Mouse (Mus musculus) megakaryocyte-erythroid progenitor cell, adult 5-6 weeks (primary cell): ENCODE data around the gene Ddr1. TPM values are rescaled to one million over a fixed set of nuclear protein-coding genes. Genes with fewer than 3 reads are reported as not detected.

Experiments used
- ATAC-seq: replicated peaks from 2 replicates; pipeline ENCODE4 v1.8.0; 2016; ENCODE audit warnings: mild to moderate bottlenecking, inconsistent platforms; ENCODE audit not compliant: severe bottlenecking, poor library complexity, low FRiP score, low TSS enrichment
- total RNA-seq, 2 experiments: library from RNA; stranded (forward) in 1 of 2; stranded (reverse) in 1 of 2; fragments of 200-1000, 215-1000 nt in 1 of 2; fragments of >200 nt in 1 of 2; fragmentation: Nextera tagmentation in 1 of 2; gene quantifications; 2 replicates each; pipeline ENCODE4 v1.2.3; 2014 to 2017

Gene Ddr1
- total RNA-seq, 2 experiments from 2014 or later: not detected

DNA sequence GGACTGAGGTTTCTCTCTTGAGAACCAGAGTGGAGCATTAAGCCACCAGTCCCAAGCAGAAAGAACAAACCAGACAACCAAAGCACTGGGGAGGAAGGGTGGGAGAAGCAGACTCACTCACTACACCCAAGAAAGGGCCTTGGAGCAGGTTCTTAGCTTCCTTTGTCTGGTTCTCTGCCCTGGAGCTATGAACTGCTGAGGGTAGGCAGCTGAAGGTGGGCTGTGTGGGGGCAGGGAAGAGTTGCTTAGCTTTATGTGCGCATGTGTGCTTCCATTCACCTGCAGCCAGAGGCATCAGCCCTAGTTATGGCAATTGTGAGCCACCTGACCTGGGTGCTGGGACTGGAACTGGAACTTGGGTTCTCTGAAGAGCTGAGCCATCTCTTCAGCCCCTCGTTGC is 51.3 kb downstream of the Ddr1 start:
- no peak for ATAC-seq

DNA sequence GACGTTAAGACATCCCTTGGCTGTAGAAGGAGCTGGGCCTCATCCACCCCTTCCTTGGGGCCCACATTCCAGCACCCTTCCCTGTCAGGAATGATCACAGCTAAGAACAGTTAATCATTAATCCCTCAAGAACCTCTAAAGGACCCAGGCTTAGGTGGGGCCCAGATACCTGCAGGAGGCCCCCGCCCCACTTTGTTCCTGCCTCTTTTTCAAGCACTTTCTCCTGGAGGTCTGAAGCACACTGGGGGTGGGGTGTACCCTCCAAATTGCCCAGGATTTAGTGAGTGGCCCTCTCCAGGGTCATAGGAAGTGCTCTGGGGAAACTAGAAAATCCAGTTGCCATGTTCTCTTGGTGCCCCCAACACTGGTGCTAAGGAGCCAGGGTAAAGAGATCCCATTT is 55.0 kb downstream of the Ddr1 start:
- ATAC-seq: no peak

DNA sequence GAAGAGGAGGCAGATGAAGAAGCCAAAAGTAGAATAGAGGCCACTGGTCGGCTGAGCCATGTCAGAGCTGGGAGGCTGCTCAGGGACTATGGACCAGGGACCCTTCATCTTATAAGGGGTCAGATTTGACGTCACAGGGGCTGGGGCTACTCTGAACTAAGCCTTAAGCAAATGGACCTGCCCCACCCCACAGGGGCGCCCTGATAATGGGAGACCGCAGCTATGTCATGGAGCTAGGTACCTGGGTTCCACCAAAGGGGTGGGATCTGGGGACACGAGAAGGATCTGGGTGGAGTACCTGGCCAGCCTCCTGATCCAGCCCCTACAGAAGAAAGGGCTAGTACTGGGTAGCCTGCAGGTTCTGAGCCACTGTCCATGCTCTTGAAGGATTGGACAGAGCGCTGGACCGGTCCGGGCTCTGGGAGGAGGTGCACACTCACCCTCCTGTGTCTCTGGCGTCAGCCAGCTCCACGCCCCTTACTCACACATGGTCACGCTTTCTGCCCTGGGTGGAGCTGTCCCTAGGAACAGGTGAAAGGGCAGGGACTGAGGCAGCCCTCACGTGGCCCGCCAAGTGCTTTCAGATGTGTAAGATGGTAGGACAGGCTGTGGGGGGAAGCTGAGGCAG is 60.7 kb downstream of the Ddr1 start, which contains the start of gene Mucl3:
Gene Mucl3 (minus strand): TSS at position 87 of the 628 bp plus-strand sequence.
- no peak for ATAC-seq

DNA sequence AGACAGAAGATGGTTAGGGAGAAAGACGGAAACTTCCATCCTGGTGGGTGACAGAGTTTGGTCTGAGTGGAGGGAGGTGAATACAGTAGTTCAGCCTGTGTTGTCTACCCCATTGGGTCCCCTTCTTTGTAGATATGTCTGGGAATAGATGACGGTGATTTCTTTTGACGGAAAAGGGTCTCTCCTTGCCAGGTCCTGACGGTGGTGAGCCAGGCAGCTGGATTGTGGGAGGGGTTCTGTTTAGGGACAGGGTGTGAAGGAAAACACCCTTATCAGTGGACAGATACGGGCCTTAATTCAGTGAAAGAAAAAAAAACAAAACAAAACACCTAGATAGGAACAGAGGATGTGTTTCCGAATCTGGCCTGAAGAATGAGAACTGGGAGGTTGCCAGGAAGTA is 65.1 kb downstream of the Ddr1 start:
- no peak for ATAC-seq

DNA sequence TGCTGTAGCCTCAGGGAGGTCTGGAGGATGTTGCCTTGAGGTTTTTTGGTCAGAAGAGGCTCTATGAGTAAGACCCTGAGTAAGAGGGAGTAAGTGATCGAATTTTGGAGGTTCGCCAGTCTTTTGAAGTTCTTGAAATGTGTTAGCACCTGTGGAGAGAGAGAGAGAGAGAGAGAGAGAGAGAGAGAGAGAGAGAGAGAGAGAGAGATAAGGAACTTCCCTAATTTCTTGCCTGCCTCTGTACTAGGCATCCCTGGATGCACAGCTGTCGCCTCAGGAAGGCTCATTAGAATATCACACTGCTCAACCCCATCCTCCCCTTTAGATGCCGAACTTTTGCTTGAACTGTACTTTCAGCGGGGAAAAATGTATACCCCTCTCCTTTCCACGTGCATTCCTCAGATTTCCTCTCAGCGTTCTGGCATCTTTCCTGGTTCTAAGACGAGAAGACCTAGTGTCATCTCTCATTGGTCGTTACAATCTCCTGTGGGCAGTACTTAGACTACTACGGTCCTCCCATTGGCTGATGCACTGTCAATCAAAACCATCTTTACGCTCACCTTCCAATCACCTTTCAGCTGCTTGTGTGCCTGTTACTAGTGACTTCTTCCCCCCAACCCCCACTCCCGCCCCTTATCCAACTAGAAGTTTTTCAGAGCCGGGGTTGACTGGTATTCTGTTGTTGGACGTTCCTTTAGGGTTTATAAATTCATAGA is 65.8 kb downstream of the Ddr1 start:
- ATAC-seq: no peak

DNA sequence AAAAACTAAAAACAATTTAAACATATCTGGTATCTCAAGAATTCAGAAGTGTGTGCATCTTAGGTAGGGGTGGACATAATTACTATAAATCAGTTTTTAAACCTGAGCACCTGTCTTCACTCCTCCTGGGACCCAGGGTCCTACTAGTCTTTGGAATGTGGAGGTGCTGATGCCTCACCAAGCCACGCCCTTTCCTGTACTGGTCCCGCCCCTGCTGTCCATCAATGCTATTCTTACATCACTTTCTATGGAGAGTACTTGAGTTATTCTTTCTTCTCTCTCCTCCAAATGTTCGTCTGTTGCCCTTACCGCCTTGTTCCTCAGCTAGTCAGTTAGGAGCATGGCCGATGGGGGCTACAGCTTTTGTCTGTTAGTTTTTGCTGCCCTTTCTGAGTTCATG is 68.1 kb downstream of the Ddr1 start:
- 0 out of 2 replicates have a peak, but pooled peaks have one; percentile 39 for ATAC-seq

DNA sequence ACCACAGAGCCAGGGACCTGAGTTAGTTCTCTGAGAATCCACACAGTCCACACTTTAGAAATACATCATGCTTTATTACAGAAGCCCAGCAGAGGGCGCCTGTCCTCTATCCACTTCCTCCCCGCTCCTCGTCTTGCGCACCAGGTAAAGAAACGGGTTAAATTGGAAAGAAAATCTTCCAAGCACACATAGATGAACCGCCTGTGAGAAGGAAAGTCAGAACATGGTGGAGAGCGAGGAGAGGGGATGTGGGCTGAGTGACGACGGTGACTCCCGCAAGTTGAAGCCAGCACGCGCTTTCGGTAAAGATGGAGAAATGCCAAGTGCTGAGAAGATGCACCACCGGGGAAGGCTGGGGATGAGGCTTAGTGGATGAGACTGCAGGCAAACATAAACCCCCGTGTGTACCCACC is 68.7 kb downstream of the Ddr1 start:
- ATAC-seq: peak; percentile 58; the same call in 1 of the 2 replicates

DNA sequence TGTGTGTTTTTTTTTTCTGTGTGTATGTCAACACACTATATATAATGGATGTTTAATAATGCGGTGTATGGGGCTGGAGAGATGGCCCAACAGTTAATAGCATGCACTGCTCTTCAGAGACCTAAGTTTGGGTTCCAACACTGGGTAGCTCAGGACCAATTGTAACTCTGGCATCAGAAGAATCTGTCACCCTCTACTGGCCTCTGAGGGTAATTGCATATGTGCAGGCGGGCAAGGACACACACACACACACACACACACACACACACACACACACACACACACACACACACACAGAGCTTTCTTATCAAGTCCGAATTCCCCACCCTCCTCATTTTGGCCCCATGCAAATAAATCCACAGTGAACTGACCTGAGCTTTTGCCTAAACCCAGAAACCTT is 69.2 kb downstream of the Ddr1 start:
- ATAC-seq: no peak

DNA sequence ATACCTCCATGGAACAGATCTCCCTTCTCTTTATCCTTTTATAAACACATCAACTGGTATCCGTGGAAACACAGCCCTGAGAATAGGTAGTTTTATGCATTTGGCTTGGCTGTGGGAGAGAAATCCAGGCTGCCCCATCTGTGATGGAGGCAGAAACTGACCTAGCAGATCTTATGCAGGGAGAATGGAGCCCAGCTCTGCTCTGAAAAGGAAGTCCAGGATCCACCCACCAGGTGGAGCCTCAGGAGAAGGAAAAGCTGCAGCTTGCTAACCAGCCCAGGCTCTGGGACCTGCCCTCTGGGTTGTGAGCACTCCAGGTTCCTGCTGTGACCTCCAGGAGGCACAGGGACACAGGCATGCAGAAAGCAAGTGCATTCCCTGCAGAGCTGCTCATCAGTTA is 70.4 kb downstream of the Ddr1 start:
- ATAC-seq: no peak

Other genes starting within 250 kb of the Ddr1 start
- gene H2-Q10, start 234.5 kb downstream of the Ddr1 start, total RNA-seq (2014; fragmentation: Nextera tagmentation): 0.98 and 2.2 TPM in 2 replicates
- gene H2-Q10, start 234.5 kb downstream of the Ddr1 start, total RNA-seq (2017): 0.23 and 0.28 TPM in 2 replicates
- 0.50 TPM in 1 of 2 replicates, not detected in the other for gene Pou5f1, start 198.6 kb downstream of the Ddr1 start, total RNA-seq (2014; fragmentation: Nextera tagmentation)
- 0.38 TPM in 1 of 2 replicates, not detected in the other for gene Pou5f1, start 198.6 kb downstream of the Ddr1 start, total RNA-seq (2017)
- 18.8 and 27.5 TPM in 2 replicates for gene Tcf19, start 187.8 kb downstream of the Ddr1 start, total RNA-seq (2014; fragmentation: Nextera tagmentation)
- gene Tcf19, start 187.8 kb downstream of the Ddr1 start, total RNA-seq (2017): 4.7 and 8.1 TPM in 2 replicates
- gene Cchcr1, start 187.5 kb downstream of the Ddr1 start, total RNA-seq (2014; fragmentation: Nextera tagmentation): 9.3 and 24.6 TPM in 2 replicates
- 11.6 and 13.3 TPM in 2 replicates for gene Cchcr1, start 187.5 kb downstream of the Ddr1 start, total RNA-seq (2017)
- gene Psors1c2, start 171.4 kb downstream of the Ddr1 start, total RNA-seq (2014; fragmentation: Nextera tagmentation): not detected in 2 replicates
- not detected in 2 replicates for gene Psors1c2, start 171.4 kb downstream of the Ddr1 start, total RNA-seq (2017)
- not detected in 2 replicates for gene Cdsn, start 152.5 kb downstream of the Ddr1 start, total RNA-seq (2014; fragmentation: Nextera tagmentation)
- not detected in 2 replicates for gene Cdsn, start 152.5 kb downstream of the Ddr1 start, total RNA-seq (2017)
- not detected in 2 replicates for gene 2300002M23Rik, start 137.2 kb downstream of the Ddr1 start, total RNA-seq (2014; fragmentation: Nextera tagmentation)
- gene 2300002M23Rik, start 137.2 kb downstream of the Ddr1 start, total RNA-seq (2017): not detected in 2 replicates
- not detected in 2 replicates for gene Sfta2, start 103.1 kb downstream of the Ddr1 start, total RNA-seq (2014; fragmentation: Nextera tagmentation)
- not detected in 2 replicates for gene Sfta2, start 103.1 kb downstream of the Ddr1 start, total RNA-seq (2017)
- not detected in 2 replicates for gene Gm9573, start 78.0 kb downstream of the Ddr1 start, total RNA-seq (2014; fragmentation: Nextera tagmentation)
- not detected in 2 replicates for gene Gm9573, start 78.0 kb downstream of the Ddr1 start, total RNA-seq (2017)
- gene Mucl3, start 60.9 kb downstream of the Ddr1 start, total RNA-seq (2014; fragmentation: Nextera tagmentation): not detected in 2 replicates
- gene Mucl3, start 60.9 kb downstream of the Ddr1 start, total RNA-seq (2017): not detected in 2 replicates
- gene Vars2, start 37.0 kb downstream of the Ddr1 start, total RNA-seq (2014; fragmentation: Nextera tagmentation): 32.5 and 44.2 TPM in 2 replicates
- 8.3 and 19.1 TPM in 2 replicates for gene Vars2, start 37.0 kb downstream of the Ddr1 start, total RNA-seq (2017)
- 30.3 and 52.4 TPM in 2 replicates for gene Gtf2h4, start 30.9 kb downstream of the Ddr1 start, total RNA-seq (2014; fragmentation: Nextera tagmentation)
- 35.0 and 40.6 TPM in 2 replicates for gene Gtf2h4, start 30.9 kb downstream of the Ddr1 start, total RNA-seq (2017)
- gene Ier3, start 117.1 kb upstream of the Ddr1 start, total RNA-seq (2014; fragmentation: Nextera tagmentation): 9.4 and 18.1 TPM in 2 replicates
- gene Ier3, start 117.1 kb upstream of the Ddr1 start, total RNA-seq (2017): 16.1 and 18.2 TPM in 2 replicates
- 68.3 and 99.7 TPM in 2 replicates for gene Flot1, start 118.6 kb upstream of the Ddr1 start, total RNA-seq (2014; fragmentation: Nextera tagmentation)
- gene Flot1, start 118.6 kb upstream of the Ddr1 start, total RNA-seq (2017): 73.0 and 82.4 TPM in 2 replicates
- gene Tubb5, start 133.7 kb upstream of the Ddr1 start, total RNA-seq (2014; fragmentation: Nextera tagmentation): 823 and 947 TPM in 2 replicates
- 678 and 844 TPM in 2 replicates for gene Tubb5, start 133.7 kb upstream of the Ddr1 start, total RNA-seq (2017)
- 71.8 and 74.8 TPM in 2 replicates for gene Mdc1, start 136.9 kb upstream of the Ddr1 start, total RNA-seq (2014; fragmentation: Nextera tagmentation)
- 18.4 and 19.8 TPM in 2 replicates for gene Mdc1, start 136.9 kb upstream of the Ddr1 start, total RNA-seq (2017)
- gene Nrm, start 156.7 kb upstream of the Ddr1 start, total RNA-seq (2014; fragmentation: Nextera tagmentation): 27.0 and 32.4 TPM in 2 replicates
- gene Nrm, start 156.7 kb upstream of the Ddr1 start, total RNA-seq (2017): 15.0 and 26.4 TPM in 2 replicates
- 11.9 and 13.3 TPM in 2 replicates for gene Ppp1r18, start 161.0 kb upstream of the Ddr1 start, total RNA-seq (2014; fragmentation: Nextera tagmentation)
- 1.0 and 2.3 TPM in 2 replicates for gene Ppp1r18, start 161.0 kb upstream of the Ddr1 start, total RNA-seq (2017)
- gene Dhx16, start 175.2 kb upstream of the Ddr1 start, total RNA-seq (2014; fragmentation: Nextera tagmentation): 132 and 133 TPM in 2 replicates
- 51.3 and 68.8 TPM in 2 replicates for gene Dhx16, start 175.2 kb upstream of the Ddr1 start, total RNA-seq (2017)
- gene 2310061I04Rik, start 192.8 kb upstream of the Ddr1 start, total RNA-seq (2014; fragmentation: Nextera tagmentation): 107 and 160 TPM in 2 replicates
- 8.1 and 10.9 TPM in 2 replicates for gene 2310061I04Rik, start 192.8 kb upstream of the Ddr1 start, total RNA-seq (2017)
- gene Atat1, start 205.5 kb upstream of the Ddr1 start, total RNA-seq (2014; fragmentation: Nextera tagmentation): 23.1 and 31.9 TPM in 2 replicates
- 3.0 and 4.3 TPM in 2 replicates for gene Atat1, start 205.5 kb upstream of the Ddr1 start, total RNA-seq (2017)
- 140 and 175 TPM in 2 replicates for gene Mrps18b, start 211.8 kb upstream of the Ddr1 start, total RNA-seq (2014; fragmentation: Nextera tagmentation)
- gene Mrps18b, start 211.8 kb upstream of the Ddr1 start, total RNA-seq (2017): 72.7 and 92.6 TPM in 2 replicates
- gene Ppp1r10, start 211.8 kb upstream of the Ddr1 start, total RNA-seq (2014; fragmentation: Nextera tagmentation): 80.8 and 95.1 TPM in 2 replicates
- gene Ppp1r10, start 211.8 kb upstream of the Ddr1 start, total RNA-seq (2017): 86.4 and 103 TPM in 2 replicates